Mouse (Mus musculus) stomach, embryonic 14.5 days (tissue): ENCODE data around the gene Hist1h2bb. TPM values are rescaled to one million over a fixed set of nuclear protein-coding genes. Genes with fewer than 3 reads are reported as not detected.

Experiments used
- ATAC-seq: fragments of 200-750 bp; cut with Nextera tagmentation; 2 replicates; pipeline ENCODE4 v1.8.0; 2017; ENCODE audit warnings: low read depth, moderate TSS enrichment; ENCODE audit not compliant: insufficient number of reproducible peaks, insufficient read depth, low FRiP score
- H3K27ac ChIP-seq: fragments of 300-500 bp; sonication (generic); 2 replicates; pipeline ENCODE4 v1.5.1; 2014; ENCODE audit warnings: mild to moderate bottlenecking, low read length, moderate library complexity, mixed read lengths
- H3K27me3 ChIP-seq: fragments of 300-500 bp; sonication (generic); 2 replicates; pipeline ENCODE4 v1.6.1; 2014; ENCODE audit warnings: low read length, control low read depth, mixed read lengths; ENCODE audit not compliant: control insufficient read depth, insufficient read depth
- H3K36me3 ChIP-seq: fragments of 300-500 bp; sonication (generic); 2 replicates; pipeline ENCODE4 v1.6.1; 2014; ENCODE audit warnings: mild to moderate bottlenecking, control low read depth, low read length, moderate library complexity, mixed read lengths; ENCODE audit not compliant: control insufficient read depth, insufficient read depth
- H3K4me1 ChIP-seq: fragments of 300-500 bp; sonication (generic); 2 replicates; pipeline ENCODE4 v1.6.1; 2014; ENCODE audit warnings: low read length, control low read depth, mixed read lengths; ENCODE audit not compliant: control insufficient read depth, insufficient read depth
- H3K4me2 ChIP-seq: fragments of 300-500 bp; sonication (generic); replicated peaks from 2 replicates; pipeline ENCODE4 v1.6.1; 2014; ENCODE audit warnings: low read depth, low read length, control low read depth
- H3K4me3 ChIP-seq: fragments of 300-500 bp; sonication (generic); 2 replicates; pipeline ENCODE4 v1.5.1; 2014; ENCODE audit warnings: low read depth, low read length, control low read depth
- H3K9ac ChIP-seq: fragments of 300-500 bp; sonication (generic); replicated peaks from 2 replicates; pipeline ENCODE4 v1.6.1; 2014; ENCODE audit warnings: low read depth, mild to moderate bottlenecking, control low read depth, low read length, moderate library complexity, mixed read lengths
- H3K9me3 ChIP-seq: fragments of 300-500 bp; sonication (generic); 2 replicates; pipeline ENCODE4 v1.6.1; 2016; ENCODE audit warnings: low read depth, low read length, control low read depth; ENCODE audit not compliant: control insufficient read depth
- WGBS: fragments of 180-500 bp; shearing (Covaris S2); extraction: QIAGEN DNeasy Blood & Tissue Kit; methylation state at CpG from one replicate; pipeline ENCODE4 v1.1.7; 2014; 5-methylcytosine and 5-hydroxymethylcytosine counted together
- polyA plus RNA-seq: library from polyadenylated mRNA; unstranded; fragments of >200 nt; fragmentation: Nextera tagmentation; extraction: Ambion mirVana; gene quantifications from 2 replicates; pipeline ENCODE4 v1.2.1, GENCODE M21; 2014

Gene Hist1h2bb
- polyA plus RNA-seq, 1 experiment from 2014 or later = 2.0 TPM

DNA sequence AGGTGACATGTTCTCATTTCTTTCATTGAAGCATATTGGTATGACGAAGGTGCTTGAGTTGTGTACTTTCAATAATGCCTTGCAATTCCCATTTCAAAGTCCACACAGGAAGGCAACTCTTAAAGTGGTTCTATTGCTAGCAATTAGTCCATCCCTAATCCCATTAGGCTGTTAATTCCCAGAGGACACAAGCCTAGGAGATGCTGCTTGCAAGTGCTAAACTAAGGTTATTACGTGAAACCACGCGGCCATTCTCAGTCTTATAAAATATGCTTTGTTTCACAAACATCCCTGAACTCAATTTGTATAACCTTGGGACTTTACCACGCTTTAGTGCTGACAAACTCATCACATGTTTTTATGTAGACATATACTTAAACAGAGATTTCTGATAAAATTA, 9.4 kb upstream of the Hist1h2bb start:
- Histone ChIP-seq H3K27ac (no peak overlapping the region; the same call in 1 of the 2 replicates), H3K27me3 (no peaks in the 10 kb centered on the region), H3K9ac (no peak overlapping the region), H3K4me3 (no peak overlapping the region), H3K4me2 (no peak overlapping the region), H3K4me1 (peaks cover 17% of the 10 kb centered on the region; the same call in 1 of the 2 replicates), H3K36me3 (no peaks in the 10 kb centered on the region), H3K9me3 (no peaks in the 10 kb centered on the region)
- 89% methylated on average over 5 of the region's 5 CpGs for WGBS
- ATAC-seq = no peak

DNA sequence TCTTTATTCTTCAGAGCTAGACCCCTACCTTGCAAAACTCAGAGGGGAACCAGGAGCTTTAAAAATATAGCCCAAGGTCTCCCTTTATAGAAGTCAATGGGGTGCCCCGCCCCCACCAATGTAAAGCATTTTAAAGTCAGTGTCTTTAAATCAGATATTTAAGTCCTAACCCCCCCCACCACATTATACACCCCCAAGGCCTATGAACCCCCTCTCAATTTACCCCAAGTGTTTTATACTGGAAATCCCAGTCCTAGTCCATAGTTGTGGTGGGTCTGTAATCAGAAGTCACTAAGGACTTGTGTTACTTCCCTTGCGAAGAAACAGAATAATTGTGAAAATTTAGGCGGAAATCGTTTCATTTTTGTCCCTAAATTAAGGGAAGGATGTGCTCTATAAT, 8.5 kb upstream of the Hist1h2bb start:
- WGBS = 24% methylated on average over 4 of the region's 4 CpGs
- H3K9me3 ChIP-seq = no peaks in the 10 kb centered on the region
- H3K27me3 ChIP-seq = no peaks in the 10 kb centered on the region
- H3K4me3 ChIP-seq = peak overlapping the region; percentile 63
- peak overlapping the region; percentile 91 for H3K4me2 ChIP-seq
- peaks cover 17% of the 10 kb centered on the region; the same call in 1 of the 2 replicates for H3K4me1 ChIP-seq
- no peaks in the 10 kb centered on the region for H3K36me3 ChIP-seq
- no peak for ATAC-seq
- H3K27ac ChIP-seq = peak overlapping the region; percentile 99
- peak overlapping the region; percentile 92; the same call in 1 of the 2 replicates for H3K9ac ChIP-seq

DNA sequence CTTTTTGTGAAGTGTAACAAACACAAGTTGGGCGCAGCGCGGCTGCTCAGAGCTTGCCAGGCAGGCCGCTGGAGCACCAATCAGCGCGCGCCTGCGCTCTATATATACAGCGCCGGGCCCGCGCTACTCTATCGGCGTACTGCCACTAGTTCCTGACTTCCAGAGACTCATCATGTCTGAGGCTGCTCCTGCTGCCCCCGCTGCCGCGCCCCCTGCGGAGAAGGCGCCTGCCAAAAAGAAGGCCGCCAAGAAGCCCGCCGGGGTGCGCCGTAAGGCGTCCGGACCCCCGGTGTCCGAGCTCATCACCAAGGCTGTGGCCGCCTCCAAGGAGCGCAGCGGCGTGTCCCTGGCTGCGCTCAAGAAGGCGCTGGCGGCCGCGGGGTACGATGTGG, 7.9 kb upstream of the Hist1h2bb start, which contains the start of gene Hist1h1c:
Gene Hist1h1c (plus strand): TSS at position 132 of the 392 bp plus-strand sequence.
- Histone ChIP-seq H3K4me1 (peaks cover 17% of the 10 kb centered on the region; the same call in 1 of the 2 replicates), H3K9ac (peak within 1 kb of the TSS; percentile 92), H3K9me3 (no peaks in the 10 kb centered on the region), H3K4me3 (peak within 1 kb of the TSS; percentile 63), H3K27ac (peak within 1 kb of the TSS; percentile 99), H3K36me3 (no peaks in the 10 kb centered on the region), H3K4me2 (peak within 1 kb of the TSS; percentile 91), H3K27me3 (no peaks in the 10 kb centered on the region)
- ATAC-seq = peak; percentile 93
- under 1% methylated on average over 35 of the region's 38 CpGs for WGBS

DNA sequence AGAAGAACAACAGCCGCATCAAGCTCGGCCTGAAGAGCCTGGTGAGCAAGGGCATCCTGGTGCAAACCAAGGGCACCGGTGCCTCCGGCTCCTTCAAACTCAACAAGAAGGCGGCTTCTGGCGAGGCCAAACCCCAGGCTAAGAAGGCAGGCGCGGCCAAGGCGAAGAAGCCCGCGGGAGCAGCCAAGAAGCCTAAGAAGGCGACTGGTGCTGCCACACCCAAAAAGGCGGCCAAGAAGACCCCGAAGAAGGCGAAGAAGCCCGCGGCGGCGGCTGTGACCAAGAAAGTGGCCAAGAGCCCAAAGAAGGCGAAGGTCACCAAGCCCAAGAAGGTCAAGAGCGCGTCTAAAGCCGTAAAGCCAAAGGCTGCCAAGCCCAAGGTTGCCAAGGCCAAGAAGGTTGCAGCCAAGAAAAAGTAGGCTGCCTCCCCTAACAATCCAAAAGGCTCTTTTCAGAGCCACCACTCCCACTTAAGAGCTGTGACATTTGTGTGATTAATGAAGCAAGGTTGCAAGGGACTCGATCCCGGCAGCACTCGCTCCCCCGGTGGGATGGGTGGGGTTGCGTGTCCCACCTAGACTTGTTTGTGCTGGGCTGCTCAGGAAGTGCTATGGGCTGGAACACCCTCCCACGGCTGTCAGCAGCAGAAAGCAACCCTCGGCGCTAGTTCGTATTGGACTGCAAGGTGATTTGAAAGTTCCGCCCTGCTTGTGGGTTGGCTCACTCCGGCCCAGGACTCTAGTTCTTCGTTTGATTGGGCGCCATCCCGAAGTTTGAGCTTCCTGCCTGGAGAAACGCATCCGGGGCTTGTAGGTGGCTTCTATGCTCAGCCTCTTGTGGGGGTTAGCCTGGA, 7.2 kb upstream of the Hist1h2bb start:
- no peaks in the 10 kb centered on the region for H3K9me3 ChIP-seq
- peak; percentile 92 for ATAC-seq

DNA sequence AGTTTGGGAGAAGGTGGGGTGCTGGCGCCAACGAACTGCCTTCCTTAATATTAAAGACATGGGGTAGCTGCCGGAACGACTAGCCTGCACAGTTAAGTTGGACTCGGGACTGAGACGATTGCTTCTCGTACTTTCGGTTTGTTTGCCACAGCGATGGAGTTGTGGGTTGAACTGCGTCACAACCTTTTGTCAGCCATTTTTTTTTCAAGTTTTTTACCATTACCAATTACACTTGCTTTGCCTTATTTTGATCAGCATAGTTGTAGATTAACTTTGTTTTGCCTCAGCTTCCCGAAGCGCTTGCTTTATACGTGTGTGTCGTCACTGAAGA, 6.6 kb upstream of the Hist1h2bb start:
- H3K9me3 ChIP-seq = no peaks in the 10 kb centered on the region
- H3K27me3 ChIP-seq = no peaks in the 10 kb centered on the region
- no peaks in the 10 kb centered on the region for H3K36me3 ChIP-seq
- peak overlapping the region; percentile 92 for H3K9ac ChIP-seq
- no peak; the same call in 1 of the 2 replicates for ATAC-seq
- peak overlapping the region; percentile 99 for H3K27ac ChIP-seq
- H3K4me3 ChIP-seq = peak overlapping the region; percentile 63
- WGBS = under 1% methylated on average over 14 of the region's 14 CpGs
- H3K4me2 ChIP-seq = peak overlapping the region; percentile 91
- peaks cover 17% of the 10 kb centered on the region; the same call in 1 of the 2 replicates for H3K4me1 ChIP-seq

More for the DNA sequence above, 7.2 kb upstream of the Hist1h2bb start:
- Histone ChIP-seq H3K27me3 (no peaks in the 10 kb centered on the region), H3K36me3 (no peaks in the 10 kb centered on the region), H3K9ac (peak overlapping the region; percentile 92), H3K4me3 (peak overlapping the region; percentile 63), H3K4me1 (peaks cover 17% of the 10 kb centered on the region; the same call in 1 of the 2 replicates), H3K4me2 (peak overlapping the region; percentile 91), H3K27ac (peak overlapping the region; percentile 99)
- WGBS = under 1% methylated on average over 39 of the region's 39 CpGs

DNA sequence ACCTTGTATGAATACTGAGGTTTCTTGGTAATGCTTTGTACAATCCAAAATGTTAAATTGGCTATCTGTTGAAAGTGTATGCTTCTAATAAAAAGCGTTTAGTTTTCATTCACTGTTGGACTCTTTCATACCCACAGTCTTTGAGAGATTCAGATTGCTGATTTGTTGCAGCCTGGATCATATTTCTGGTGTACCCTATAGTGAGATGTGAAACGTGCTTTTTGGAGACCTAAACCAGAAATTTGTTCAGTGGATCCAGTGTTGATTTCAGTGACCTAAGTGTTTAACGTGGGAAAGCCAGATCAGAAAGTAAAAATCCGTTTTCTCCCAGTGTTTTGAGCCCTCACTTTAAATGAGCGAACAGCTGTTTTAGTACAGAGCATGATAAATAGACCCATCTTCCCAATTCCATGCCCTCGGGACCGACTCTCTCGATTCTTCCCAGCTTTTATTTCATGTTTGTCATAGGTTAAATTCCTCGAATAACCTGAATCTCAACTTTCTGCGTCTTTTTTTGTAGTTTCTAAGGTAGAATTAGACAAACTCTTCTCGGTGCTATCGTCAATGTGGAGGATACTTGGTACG, 6.2 kb upstream of the Hist1h2bb start:
- Histone ChIP-seq H3K4me3 (peak overlapping the region; percentile 63), H3K27ac (peak overlapping the region; percentile 99), H3K36me3 (no peaks in the 10 kb centered on the region), H3K4me2 (peak overlapping the region; percentile 91), H3K9ac (peak overlapping the region; percentile 92), H3K9me3 (no peaks in the 10 kb centered on the region), H3K4me1 (peaks cover 17% of the 10 kb centered on the region; the same call in 1 of the 2 replicates), H3K27me3 (no peaks in the 10 kb centered on the region)
- ATAC-seq = no peak
- 15% methylated on average over 13 of the region's 13 CpGs for WGBS

DNA sequence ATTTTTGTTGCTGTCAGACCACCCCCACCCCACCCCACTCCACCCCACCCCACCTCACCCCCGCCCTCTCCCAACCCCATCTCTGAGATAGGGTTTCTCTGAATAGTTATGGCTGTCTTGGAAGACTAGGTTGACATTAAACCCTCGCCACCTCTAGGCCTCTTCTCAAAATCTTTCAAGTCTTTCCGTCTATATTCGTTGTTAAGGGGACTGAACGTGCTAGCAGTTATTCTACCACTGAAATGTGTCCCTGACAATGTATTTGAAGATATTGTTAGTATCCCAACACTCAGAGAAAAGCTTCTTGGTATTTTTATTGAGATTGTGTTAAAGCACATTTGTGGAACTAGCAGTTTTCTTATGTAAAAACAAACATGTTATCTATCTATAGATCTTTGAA, 5.6 kb upstream of the Hist1h2bb start:
- Histone ChIP-seq H3K9ac (peak overlapping the region; percentile 92; the same call in 1 of the 2 replicates), H3K27me3 (no peaks in the 10 kb centered on the region)

DNA sequence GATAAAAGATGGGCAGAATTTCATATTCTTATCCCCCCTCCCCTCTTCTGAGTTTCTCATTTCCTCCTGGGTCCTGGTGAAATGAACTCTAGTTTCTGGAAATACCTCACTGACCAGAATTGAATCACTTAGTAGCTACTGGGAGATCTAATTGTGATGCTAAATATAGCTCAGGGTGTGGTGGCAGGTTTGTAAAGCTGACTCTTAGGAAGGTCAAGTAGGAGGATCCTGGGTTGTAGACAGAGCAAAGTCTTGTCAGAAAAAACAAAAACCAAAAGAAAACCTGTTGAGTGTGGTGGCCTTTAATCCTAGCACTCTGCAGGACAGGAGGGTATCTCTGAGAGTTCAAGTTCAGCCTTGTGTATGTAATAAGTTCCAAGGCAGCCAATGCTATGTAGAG, 4.5 kb upstream of the Hist1h2bb start:
- Histone ChIP-seq H3K36me3 (no peaks in the 10 kb centered on the region), H3K27me3 (no peaks in the 10 kb centered on the region), H3K4me1 (peaks cover 17% of the 10 kb centered on the region; the same call in 1 of the 2 replicates), H3K27ac (no peak overlapping the region), H3K9me3 (no peaks in the 10 kb centered on the region), H3K4me2 (no peak overlapping the region), H3K4me3 (no peak overlapping the region), H3K9ac (no peak overlapping the region)
- no peak for ATAC-seq

More for the DNA sequence above, 5.6 kb upstream of the Hist1h2bb start:
- H3K4me1 ChIP-seq = peaks cover 17% of the 10 kb centered on the region; the same call in 1 of the 2 replicates
- peak overlapping the region; percentile 91 for H3K4me2 ChIP-seq
- WGBS = 49% methylated on average over 5 of the region's 5 CpGs
- ATAC-seq = no peak
- no peaks in the 10 kb centered on the region for H3K9me3 ChIP-seq
- H3K4me3 ChIP-seq = peak overlapping the region; percentile 63
- H3K27ac ChIP-seq = no peak overlapping the region; the same call in 1 of the 2 replicates
- H3K36me3 ChIP-seq = no peaks in the 10 kb centered on the region
